Mouse (Mus musculus): ENCODE results near the gene Chsy1.

- TF ChIP-seq CTCF (IDR thresholded peaks at IDR 0.05; ENCODE audit: control insufficient read depth, insufficient read depth, low read length), result no peak
- no peak for TF ChIP-seq POLR2A (IDR thresholded peaks at IDR 0.05; ENCODE audit: borderline replicate concordance, control insufficient read depth, low read depth, low read length)
Observed at GRCm38 (mm10) chr7:66185370-66185769, 76.1 kb downstream of the Chsy1 start.

Data from bone marrow, adult 2 months (tissue).